Mouse (Mus musculus) brain, embryonic 14.5 days (tissue): ENCODE measurements around the gene Olfr1437. TPM values are rescaled to one million over a fixed set of nuclear protein-coding genes. Genes with fewer than 3 reads are reported as not detected.
A peak's percentile ranks its signal among the peaks of the same experiment; 100 is the strongest.
"Not testable (repeated sequence)": the region's sequence is repeated elsewhere in the genome, so short reads cannot be mapped to it uniquely, and the experiment has no call there.

ENCODE experiments used
- DNase-seq: peaks from one replicate; pipeline ENCODE4 v3.0.0-alpha.2; 2011; ENCODE audit warnings: low read depth
- CTCF ChIP-seq: fragments of 200-500 bp; IDR thresholded peaks from 2 replicates; pipeline ENCODE4 v1.5.1; 2012; ENCODE audit warnings: inconsistent platforms, mild to moderate bottlenecking, moderate library complexity, borderline replicate concordance; ENCODE audit not compliant: insufficient read depth, insufficient read length; ENCODE audit errors: extremely low read depth
- POLR2A ChIP-seq: fragments of 200-500 bp; IDR thresholded peaks from 2 replicates; pipeline ENCODE4 v1.6.1; 2012; ENCODE audit warnings: mild to moderate bottlenecking, inconsistent platforms, borderline replicate concordance; ENCODE audit not compliant: poor library complexity, insufficient read depth, insufficient read length, severe bottlenecking; ENCODE audit errors: extremely low read depth
- polyA plus RNA-seq: library from polyadenylated mRNA; depleted of rRNA; stranded (reverse); fragments of >200 nt; gene quantifications from 2 replicates; pipeline ENCODE4 v1.2.3, GENCODE M21; 2012; rRNA removed

Olfr1437 gene
- not detected in 2 replicates for polyA plus RNA-seq

DNA sequence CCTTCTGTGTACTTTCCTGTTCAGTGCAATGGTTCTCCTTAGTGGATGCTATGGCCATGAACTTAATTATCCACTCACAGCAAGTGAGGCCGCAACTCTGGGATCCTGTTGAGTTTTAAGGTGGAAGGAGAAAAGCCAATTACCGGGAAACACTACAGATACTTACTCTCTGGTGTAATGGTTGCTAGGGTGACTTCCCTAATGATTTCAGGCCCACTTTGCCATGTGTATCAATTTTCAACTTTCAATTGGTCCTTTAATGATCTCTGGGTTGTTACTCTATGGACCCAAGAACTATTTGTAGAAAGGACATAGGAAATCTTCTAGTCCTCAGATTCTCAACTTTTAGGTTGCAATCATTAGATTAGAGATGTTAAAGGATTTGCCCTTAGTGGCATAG, at the start of gene Olfr1437:
Gene Olfr1437, minus strand, starts transcription at position 101 of the 400 bp plus-strand sequence.
- no peak for TF ChIP-seq POLR2A
- no peak for TF ChIP-seq CTCF

DNA sequence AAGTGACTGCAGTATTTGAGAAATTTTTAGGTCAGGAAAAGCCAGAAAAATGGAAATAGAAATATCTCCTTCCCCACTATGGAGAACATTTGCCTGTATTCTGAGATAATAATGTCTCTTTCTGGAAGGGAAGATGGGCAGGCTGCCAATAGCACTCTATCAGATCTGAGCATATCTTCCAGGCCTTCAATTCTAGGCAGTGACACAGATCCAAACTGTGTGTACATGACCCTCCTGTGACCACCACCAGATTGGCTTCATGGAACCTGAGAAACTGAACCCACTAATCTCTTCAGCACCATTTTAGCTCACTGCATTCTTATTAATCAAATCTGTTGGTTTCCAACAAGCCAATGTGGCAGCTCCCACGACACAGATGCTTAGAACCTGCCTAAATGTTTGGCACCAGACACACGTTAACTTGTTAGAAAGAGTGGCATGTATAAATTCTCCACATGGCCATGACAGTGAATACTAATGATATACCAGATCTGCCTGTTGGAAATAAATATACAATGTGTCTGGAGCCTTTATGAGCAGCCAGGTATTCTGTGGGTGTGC, 49.6 kb upstream of the Olfr1437 start:
- DNase-seq = peak; percentile 31
- TF ChIP-seq POLR2A (no peak), CTCF (no peak)

More for the DNA sequence above, at the start of gene Olfr1437:
- no peak for DNase-seq

GRCm38 (mm10) chr19:12373004-12373403, 48.1 kb upstream of the Olfr1437 start:
- no peak for DNase-seq
- TF ChIP-seq POLR2A = no peak
- TF ChIP-seq CTCF = no peak

- TF ChIP-seq CTCF (no peak), POLR2A (no peak)
- no peak for DNase-seq
Measured at GRCm38 (mm10) chr19:12335810-12336209, 10.9 kb upstream of the Olfr1437 start, which contains the start of gene Olfr1438-ps1. Gene Olfr1438-ps1 (minus strand): TSS chr19:12335910.

DNA sequence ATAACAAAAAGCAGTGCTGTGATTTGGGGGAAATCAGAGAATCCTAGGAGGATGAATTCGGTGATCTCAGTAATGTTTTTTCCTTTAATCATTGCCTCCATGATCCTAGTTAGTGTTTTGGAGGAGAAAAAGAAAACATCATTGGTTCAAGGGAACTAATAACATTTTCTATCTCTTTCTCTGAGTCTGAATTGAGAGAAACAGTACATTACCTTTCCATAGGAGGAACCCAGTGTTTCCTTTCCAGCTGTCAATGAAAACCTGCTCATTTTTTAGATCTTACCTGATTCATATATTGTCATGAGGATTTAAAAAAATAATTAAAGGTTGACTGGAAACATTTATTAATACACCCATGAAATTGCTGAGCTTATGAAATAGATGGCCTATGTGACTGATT, 25.9 kb downstream of the Olfr1437 start, which contains the start of gene Olfr1436:
Gene Olfr1436, minus strand, starts transcription at position 101 of the 400 bp plus-strand sequence.
- not testable (repeated sequence) for DNase-seq

DNA sequence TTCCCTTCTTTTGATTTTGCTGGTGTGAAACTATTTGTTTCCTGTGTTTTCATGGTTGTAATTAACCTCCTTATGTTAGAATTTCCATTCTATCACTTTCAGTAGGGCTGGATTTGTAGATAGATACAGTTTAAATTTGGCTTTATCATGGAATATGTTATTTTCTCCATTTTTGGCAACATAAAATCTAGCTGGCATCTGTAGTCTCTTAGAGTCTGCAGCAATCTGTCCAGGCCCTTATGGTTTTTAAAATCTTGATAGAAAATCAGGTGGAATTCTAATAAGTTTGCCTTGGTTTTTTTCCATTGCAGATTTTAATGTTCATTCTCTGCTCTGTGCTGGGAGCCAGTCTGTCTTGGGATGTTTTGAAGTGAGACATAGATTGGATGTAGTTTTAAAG, 31.9 kb downstream of the Olfr1437 start:
- DNase-seq = peak; percentile 12
- TF ChIP-seq CTCF (no peak), POLR2A (no peak)

- no peak for DNase-seq
Measured at GRCm38 (mm10) chr19:12279554-12279953, 45.3 kb downstream of the Olfr1437 start, which contains the start of gene Olfr1434. Gene Olfr1434 (plus strand): TSS chr19:12279854.

More at GRCm38 (mm10) chr19:12279554-12279953, 45.3 kb downstream of the Olfr1437 start, which contains the start of gene Olfr1434:
- TF ChIP-seq CTCF (no peak), POLR2A (no peak)

Other genes with a start within 250 kb of the Olfr1437 start
- gene Olfr1425, start 247.4 kb downstream of the Olfr1437 start, polyA plus RNA-seq = not detected in 2 replicates
- not detected in 2 replicates for gene Olfr1426, start 233.1 kb downstream of the Olfr1437 start, polyA plus RNA-seq
- gene Olfr1427, start 221.8 kb downstream of the Olfr1437 start, polyA plus RNA-seq = not detected in 2 replicates
- gene Olfr1428, start 209.2 kb downstream of the Olfr1437 start, polyA plus RNA-seq = not detected in 2 replicates
- not detected in 2 replicates for gene Olfr76, start 201.9 kb downstream of the Olfr1437 start, polyA plus RNA-seq
- gene Olfr1555-ps1, start 155.0 kb downstream of the Olfr1437 start, polyA plus RNA-seq = not detected in 2 replicates
- gene Olfr1431, start 124.5 kb downstream of the Olfr1437 start, polyA plus RNA-seq = not detected in 2 replicates
- gene Olfr1432, start 92.5 kb downstream of the Olfr1437 start, polyA plus RNA-seq = not detected in 2 replicates
- not detected in 2 replicates for gene Olfr262, start 83.4 kb downstream of the Olfr1437 start, polyA plus RNA-seq
- not detected in 2 replicates for gene Olfr235, start 64.1 kb downstream of the Olfr1437 start, polyA plus RNA-seq
- not detected in 2 replicates for gene Olfr1434, start 45.2 kb downstream of the Olfr1437 start, polyA plus RNA-seq
- not detected in 2 replicates for gene Olfr1436, start 26.0 kb downstream of the Olfr1437 start, polyA plus RNA-seq
- gene Olfr1438-ps1, start 10.8 kb upstream of the Olfr1437 start, polyA plus RNA-seq = not detected in 2 replicates
- gene Olfr1440, start 62.2 kb upstream of the Olfr1437 start, polyA plus RNA-seq = not detected in 2 replicates
- not detected in 2 replicates for gene Olfr1441, start 92.3 kb upstream of the Olfr1437 start, polyA plus RNA-seq
- not detected in 2 replicates for gene Pfpl, start 102.8 kb upstream of the Olfr1437 start, polyA plus RNA-seq
- gene Mpeg1, start 135.7 kb upstream of the Olfr1437 start, polyA plus RNA-seq = 1.9 and 2.8 TPM in 2 replicates
- gene Dtx4, start 176.4 kb upstream of the Olfr1437 start, polyA plus RNA-seq = 23.5 and 50.1 TPM in 2 replicates
- 5.0 and 6.4 TPM in 2 replicates for gene Fam111a, start 220.6 kb upstream of the Olfr1437 start, polyA plus RNA-seq